Mouse (Mus musculus): ENCODE results near the gene Spc24. TPM values are rescaled to one million over a fixed set of nuclear protein-coding genes. Genes with fewer than 3 reads are reported as not detected.

Gene Spc24
- polyA plus RNA-seq, 1 experiment, result 80.1 TPM

- H3K36me3 ChIP-seq (ENCODE audit: control insufficient read depth, insufficient read depth), result peaks cover 90% of the 10 kb centered on the region
- no peak overlapping the region for H3K4me3 ChIP-seq (ENCODE audit: insufficient read depth, poor library complexity, severe bottlenecking)
- no peaks in the 10 kb centered on the region for H3K27me3 ChIP-seq (ENCODE audit: control insufficient read depth, insufficient read depth, insufficient read length)
- H3K79me3 ChIP-seq (ENCODE audit: low read depth), result peaks cover 3% of the 10 kb centered on the region
- no peak for TF ChIP-seq USF1 (IDR thresholded peaks at IDR 0.05; ENCODE audit: low read depth)
- no peaks in the 10 kb centered on the region for H3K79me2 ChIP-seq (ENCODE audit: control insufficient read depth, insufficient read depth)
- H3ac ChIP-seq (ENCODE audit: control insufficient read depth, insufficient read length, low read depth), result no peak overlapping the region
Observed at GRCm38 (mm10) chr9:21740427-21740826, 19.7 kb downstream of the Spc24 start.

- no peak for TF ChIP-seq MAX (IDR thresholded peaks at IDR 0.05)
- TF ChIP-seq USF1 (IDR thresholded peaks at IDR 0.05; ENCODE audit: low read depth), result no peak
- TF ChIP-seq CEBPB (IDR thresholded peaks at IDR 0.05; ENCODE audit: low read depth), result no peak
- no peak for TF ChIP-seq MYOD1 (IDR thresholded peaks at IDR 0.05; ENCODE audit: control insufficient read depth, insufficient read length, low read depth)
- TF ChIP-seq CTCF (IDR thresholded peaks at IDR 0.05; ENCODE audit: control insufficient read depth, insufficient read depth, insufficient read length), result no peak
- no peak for TF ChIP-seq MYOG (IDR thresholded peaks at IDR 0.05; ENCODE audit: control insufficient read depth, extremely low read depth, insufficient read length)
- no peak for TF ChIP-seq FOSL1 (IDR thresholded peaks at IDR 0.05; ENCODE audit: insufficient read depth, low read length, poor library complexity, severe bottlenecking)
- Histone ChIP-seq H3K79me2 (ENCODE audit: control insufficient read depth, insufficient read depth) (peaks cover 13% of the 10 kb centered on the region), H3K27me3 (ENCODE audit: control insufficient read depth, insufficient read depth, insufficient read length) (no peaks in the 10 kb centered on the region), H3ac (ENCODE audit: control insufficient read depth, insufficient read length, low read depth) (no peak overlapping the region), H3K36me3 (ENCODE audit: control insufficient read depth, insufficient read depth) (peaks cover 92% of the 10 kb centered on the region), H3K4me3 (ENCODE audit: insufficient read depth, poor library complexity, severe bottlenecking) (no peak overlapping the region), H3K79me3 (ENCODE audit: low read depth) (peaks cover 9% of the 10 kb centered on the region)
Observed at GRCm38 (mm10) chr9:21738776-21739175, 21.3 kb downstream of the Spc24 start.

- Histone ChIP-seq H3K79me3 (ENCODE audit: low read depth) (peaks cover 14% of the 10 kb centered on the region), H3K27me3 (ENCODE audit: control insufficient read depth, insufficient read depth, insufficient read length) (no peaks in the 10 kb centered on the region), H3ac (ENCODE audit: control insufficient read depth, insufficient read length, low read depth) (no peak overlapping the region), H3K79me2 (ENCODE audit: control insufficient read depth, insufficient read depth) (peaks cover 29% of the 10 kb centered on the region), H3K36me3 (ENCODE audit: control insufficient read depth, insufficient read depth) (peaks cover 96% of the 10 kb centered on the region), H3K4me3 (ENCODE audit: insufficient read depth, poor library complexity, severe bottlenecking) (no peak overlapping the region)
- no peak for TF ChIP-seq MYOG (IDR thresholded peaks at IDR 0.05; ENCODE audit: control insufficient read depth, extremely low read depth, insufficient read length)
- no peak for TF ChIP-seq FOSL1 (IDR thresholded peaks at IDR 0.05; ENCODE audit: insufficient read depth, low read length, poor library complexity, severe bottlenecking)
- TF ChIP-seq MYOD1 (IDR thresholded peaks at IDR 0.05; ENCODE audit: control insufficient read depth, insufficient read length, low read depth), result no peak
- TF ChIP-seq USF1 (IDR thresholded peaks at IDR 0.05; ENCODE audit: low read depth), result no peak
- TF ChIP-seq CTCF (IDR thresholded peaks at IDR 0.05; ENCODE audit: control insufficient read depth, insufficient read depth, insufficient read length), result no peak
- TF ChIP-seq MAX (IDR thresholded peaks at IDR 0.05), result no peak
- TF ChIP-seq CEBPB (IDR thresholded peaks at IDR 0.05; ENCODE audit: low read depth), result no peak
Observed at GRCm38 (mm10) chr9:21737188-21737587, 22.9 kb downstream of the Spc24 start.

GRCm38 (mm10) chr9:21736580-21736979 is 23.5 kb downstream of the Spc24 start:
- H3K79me2 ChIP-seq (ENCODE audit: control insufficient read depth, insufficient read depth), result peaks cover 35% of the 10 kb centered on the region
- TF ChIP-seq MYOD1 (IDR thresholded peaks at IDR 0.05; ENCODE audit: control insufficient read depth, insufficient read length, low read depth) (no peak), USF1 (IDR thresholded peaks at IDR 0.05; ENCODE audit: low read depth) (no peak), CTCF (IDR thresholded peaks at IDR 0.05; ENCODE audit: control insufficient read depth, insufficient read depth, insufficient read length) (no peak), MAX (IDR thresholded peaks at IDR 0.05) (no peak), CEBPB (IDR thresholded peaks at IDR 0.05; ENCODE audit: low read depth) (no peak), FOSL1 (IDR thresholded peaks at IDR 0.05; ENCODE audit: insufficient read depth, low read length, poor library complexity, severe bottlenecking) (no peak), MYOG (IDR thresholded peaks at IDR 0.05; ENCODE audit: control insufficient read depth, extremely low read depth, insufficient read length) (no peak)
- H3K27me3 ChIP-seq (ENCODE audit: control insufficient read depth, insufficient read depth, insufficient read length), result no peaks in the 10 kb centered on the region
- peaks cover 96% of the 10 kb centered on the region for H3K36me3 ChIP-seq (ENCODE audit: control insufficient read depth, insufficient read depth)
- H3ac ChIP-seq (ENCODE audit: control insufficient read depth, insufficient read length, low read depth), result no peak overlapping the region
- peaks cover 20% of the 10 kb centered on the region for H3K79me3 ChIP-seq (ENCODE audit: low read depth)
- H3K4me3 ChIP-seq (ENCODE audit: insufficient read depth, poor library complexity, severe bottlenecking), result no peak overlapping the region

- no peak for TF ChIP-seq FOSL1 (IDR thresholded peaks at IDR 0.05; ENCODE audit: insufficient read depth, low read length, poor library complexity, severe bottlenecking)
- TF ChIP-seq MAX (IDR thresholded peaks at IDR 0.05), result no peak
- TF ChIP-seq CTCF (IDR thresholded peaks at IDR 0.05; ENCODE audit: control insufficient read depth, insufficient read depth, insufficient read length), result no peak
- no peak for TF ChIP-seq MYOD1 (IDR thresholded peaks at IDR 0.05; ENCODE audit: control insufficient read depth, insufficient read length, low read depth)
- no peak for TF ChIP-seq MYOG (IDR thresholded peaks at IDR 0.05; ENCODE audit: control insufficient read depth, extremely low read depth, insufficient read length)
- TF ChIP-seq CEBPB (IDR thresholded peaks at IDR 0.05; ENCODE audit: low read depth), result no peak
- no peak for TF ChIP-seq USF1 (IDR thresholded peaks at IDR 0.05; ENCODE audit: low read depth)
- Histone ChIP-seq H3K79me3 (ENCODE audit: low read depth) (peaks cover 34% of the 10 kb centered on the region), H3K79me2 (ENCODE audit: control insufficient read depth, insufficient read depth) (peaks cover 50% of the 10 kb centered on the region), H3K4me3 (ENCODE audit: insufficient read depth, poor library complexity, severe bottlenecking) (no peak overlapping the region), H3K27me3 (ENCODE audit: control insufficient read depth, insufficient read depth, insufficient read length) (no peaks in the 10 kb centered on the region), H3K36me3 (ENCODE audit: control insufficient read depth, insufficient read depth) (peaks cover 96% of the 10 kb centered on the region), H3ac (ENCODE audit: control insufficient read depth, insufficient read length, low read depth) (no peak overlapping the region)
Observed at GRCm38 (mm10) chr9:21735126-21735525, 25.0 kb downstream of the Spc24 start.

- H3K27me3 ChIP-seq (ENCODE audit: control insufficient read depth, insufficient read depth, insufficient read length), result no peaks in the 10 kb centered on the region
- H3K79me3 ChIP-seq (ENCODE audit: low read depth), result peaks cover 41% of the 10 kb centered on the region
- no peak overlapping the region for H3ac ChIP-seq (ENCODE audit: control insufficient read depth, insufficient read length, low read depth)
- TF ChIP-seq USF1 (IDR thresholded peaks at IDR 0.05; ENCODE audit: low read depth) (no peak), MYOD1 (IDR thresholded peaks at IDR 0.05; ENCODE audit: control insufficient read depth, insufficient read length, low read depth) (no peak), CTCF (IDR thresholded peaks at IDR 0.05; ENCODE audit: control insufficient read depth, insufficient read depth, insufficient read length) (no peak), MYOG (IDR thresholded peaks at IDR 0.05; ENCODE audit: control insufficient read depth, extremely low read depth, insufficient read length) (no peak), FOSL1 (IDR thresholded peaks at IDR 0.05; ENCODE audit: insufficient read depth, low read length, poor library complexity, severe bottlenecking) (no peak), MAX (IDR thresholded peaks at IDR 0.05) (no peak), CEBPB (IDR thresholded peaks at IDR 0.05; ENCODE audit: low read depth) (no peak)
- H3K36me3 ChIP-seq (ENCODE audit: control insufficient read depth, insufficient read depth), result peaks cover 85% of the 10 kb centered on the region
- H3K4me3 ChIP-seq (ENCODE audit: insufficient read depth, poor library complexity, severe bottlenecking), result no peak overlapping the region
- H3K79me2 ChIP-seq (ENCODE audit: control insufficient read depth, insufficient read depth), result peaks cover 58% of the 10 kb centered on the region
Observed at GRCm38 (mm10) chr9:21733989-21734388, 26.1 kb downstream of the Spc24 start.

Data from C2C12 (cell line).